Mouse (Mus musculus) erythroblast, embryonic 14.5 days (primary cell): ENCODE measurements around the gene Atxn1l. TPM values are rescaled to one million over a fixed set of nuclear protein-coding genes. Genes with fewer than 3 reads are reported as not detected.

Experiments used
- H3K27me3 ChIP-seq: 2 replicates; pipeline ENCODE4 v1.6.1; 2012; ENCODE audit warnings: inconsistent platforms; ENCODE audit not compliant: control insufficient read depth
- H3K36me3 ChIP-seq: 2 replicates; pipeline ENCODE4 v1.6.1; 2012; ENCODE audit warnings: mild to moderate bottlenecking, inconsistent platforms; ENCODE audit not compliant: control insufficient read depth
- H3K4me1 ChIP-seq: 2 replicates; pipeline ENCODE4 v1.6.1; 2012; ENCODE audit warnings: inconsistent platforms; ENCODE audit not compliant: control insufficient read depth
- H3K4me3 ChIP-seq: replicated peaks from 2 replicates; pipeline ENCODE3; 2012; ENCODE audit warnings: moderate library complexity, mild to moderate bottlenecking, inconsistent platforms
- H3K9me3 ChIP-seq: 2 replicates; pipeline ENCODE4 v1.6.1; 2012; ENCODE audit warnings: low read length, inconsistent platforms, mixed read lengths; ENCODE audit not compliant: control insufficient read depth
- GATA1 ChIP-seq: IDR thresholded peaks from 2 replicates; pipeline ENCODE4 v1.6.1; 2012; ENCODE audit warnings: low read length, inconsistent platforms, mixed read lengths
- TAL1 ChIP-seq: IDR thresholded peaks from 3 replicates; pipeline ENCODE4 v1.6.1; 2012; ENCODE audit warnings: low read length, inconsistent platforms, mixed read lengths
- polyA plus RNA-seq: library from polyadenylated mRNA; stranded (reverse); fragments of >175 nt; gene quantifications from 2 replicates; pipeline ENCODE4 v1.2.3, GENCODE M21; 2012

The Atxn1l gene
- polyA plus RNA-seq, 1 experiment: 1.3 TPM

DNA sequence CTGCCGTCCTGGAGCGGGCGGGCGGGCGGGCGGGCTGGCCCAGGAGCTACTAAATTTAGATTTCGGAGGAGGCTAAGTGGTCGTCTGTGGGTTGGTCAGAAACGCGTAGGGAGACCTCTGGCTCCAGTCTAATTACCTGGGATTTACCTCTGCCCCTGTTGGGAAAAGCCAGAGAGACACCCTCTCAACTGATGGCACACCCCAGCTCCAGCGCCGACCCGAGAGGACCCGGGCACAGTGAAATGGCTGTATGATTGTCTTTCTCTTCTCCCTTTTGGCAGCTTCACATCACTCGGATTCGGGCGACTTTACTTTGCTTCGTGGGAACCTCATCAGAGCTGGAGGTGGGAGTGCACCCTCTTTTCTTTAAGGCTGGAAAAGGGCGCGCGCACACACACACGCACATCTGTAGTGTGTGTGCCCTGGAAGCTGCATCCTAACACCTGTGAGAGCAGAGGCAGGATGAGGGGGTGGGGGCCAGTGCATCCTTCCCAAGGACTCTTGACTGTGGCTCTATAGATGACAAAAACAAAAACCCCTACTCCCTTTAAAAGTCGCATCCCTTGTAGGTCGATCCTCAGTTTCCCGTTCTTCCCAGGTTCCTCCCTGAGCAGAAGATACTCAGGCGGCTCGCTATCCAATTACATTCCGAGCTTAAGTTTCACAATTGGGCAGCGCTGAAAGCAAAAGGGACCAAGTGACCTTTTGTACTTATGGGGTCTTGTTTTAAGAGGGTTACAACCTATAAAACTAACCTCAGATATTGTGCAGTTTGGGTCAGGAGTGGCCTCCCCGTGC, 31.3 kb downstream of the Atxn1l start:
- Histone ChIP-seq H3K9me3 (no peaks in the 10 kb centered on the region), H3K27me3 (peaks cover 33% of the 10 kb centered on the region), H3K36me3 (peaks cover 38% of the 10 kb centered on the region), H3K4me3 (peak overlapping the region; percentile 86), H3K4me1 (peaks cover 34% of the 10 kb centered on the region)
- TF ChIP-seq GATA1 (no peak), TAL1 (no peak)

DNA sequence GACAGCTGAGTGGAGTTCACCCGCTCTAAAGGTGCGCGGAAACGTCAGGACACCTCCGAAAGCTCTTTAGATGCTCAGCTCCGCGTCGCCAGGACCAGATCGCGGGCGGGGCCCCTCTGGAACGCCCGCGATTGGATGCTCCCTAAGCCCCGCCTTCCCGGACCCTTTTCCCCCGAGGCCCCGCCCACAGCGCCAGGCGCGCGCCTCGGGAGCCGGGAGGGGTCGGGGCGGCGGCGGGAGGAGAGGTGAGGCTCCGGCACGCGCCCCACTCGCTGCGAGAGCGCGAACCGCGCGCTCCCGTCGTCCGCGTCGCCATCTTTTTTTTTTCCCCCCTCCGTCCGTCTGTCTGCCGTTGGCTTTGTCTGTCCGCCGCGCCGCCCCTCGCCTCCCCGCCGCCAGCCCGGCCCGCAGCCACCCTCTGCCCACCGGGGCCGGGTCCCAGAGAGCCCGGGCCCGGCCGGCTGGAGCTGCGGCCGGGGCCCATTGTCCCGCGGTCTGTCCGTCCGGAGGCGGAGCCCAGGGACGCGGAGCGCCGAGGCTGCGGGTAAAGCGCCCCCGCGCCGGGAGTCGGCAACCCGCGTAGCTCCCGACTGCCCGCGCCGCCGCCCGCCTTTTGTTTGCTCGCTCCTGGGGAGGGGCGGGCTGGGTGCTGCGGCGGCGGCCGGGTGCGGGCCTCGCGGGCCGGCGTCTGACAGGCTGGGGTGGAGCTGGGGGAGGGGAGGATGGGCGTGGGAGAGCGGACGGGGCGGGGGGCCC, 32.0 kb downstream of the Atxn1l start, which contains the start of gene Zfp821:
TSS of gene Zfp821 (plus strand) at position 227 of the 756 bp plus-strand sequence.
- peak within 1 kb of the TSS; percentile 86 for H3K4me3 ChIP-seq
- TF ChIP-seq GATA1: no peak
- TF ChIP-seq TAL1: no peak
- peaks cover 34% of the 10 kb centered on the region for H3K4me1 ChIP-seq
- no peaks in the 10 kb centered on the region for H3K9me3 ChIP-seq
- peaks cover 40% of the 10 kb centered on the region for H3K27me3 ChIP-seq
- peaks cover 31% of the 10 kb centered on the region for H3K36me3 ChIP-seq

DNA sequence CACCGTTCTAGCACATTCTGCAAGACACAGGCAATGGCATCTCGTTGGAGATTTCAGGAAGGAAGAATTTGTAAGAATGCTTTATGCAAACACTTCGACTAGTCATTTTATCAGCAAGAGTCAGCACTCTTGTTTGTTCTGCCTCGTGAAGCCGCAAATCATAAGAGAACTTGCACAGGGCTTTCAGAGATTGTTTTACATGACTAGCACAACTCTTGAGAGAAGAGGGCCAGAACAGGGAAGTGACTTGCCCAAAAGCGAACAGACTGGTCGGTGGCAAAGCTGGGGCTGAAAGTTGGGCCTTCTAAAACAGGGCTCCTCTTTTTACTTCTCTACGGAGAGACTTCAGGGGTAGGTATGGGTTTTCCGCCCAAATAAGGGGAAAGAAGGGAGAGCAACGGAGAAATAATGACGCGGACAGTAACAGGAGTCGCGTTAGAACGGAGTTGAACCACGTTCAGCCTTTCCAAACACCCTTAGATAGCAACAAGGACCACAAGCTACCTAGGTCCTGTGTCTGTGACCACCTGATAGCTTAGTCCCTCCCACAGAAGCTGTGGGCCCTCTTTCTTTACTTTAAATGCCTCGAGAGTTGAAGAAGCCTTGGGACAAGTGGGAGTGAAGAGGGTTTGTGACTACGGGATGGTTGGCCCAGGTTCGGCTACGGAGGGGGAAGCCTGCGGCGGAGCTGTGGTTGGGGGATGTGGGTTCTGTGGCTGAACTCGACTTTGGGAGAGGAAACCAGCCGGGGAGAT, 32.8 kb downstream of the Atxn1l start:
- peak overlapping the region; percentile 86 for H3K4me3 ChIP-seq
- H3K4me1 ChIP-seq: peaks cover 34% of the 10 kb centered on the region
- TF ChIP-seq GATA1 (no peak), TAL1 (no peak)
- H3K27me3 ChIP-seq: peaks cover 41% of the 10 kb centered on the region
- H3K36me3 ChIP-seq: peaks cover 23% of the 10 kb centered on the region
- H3K9me3 ChIP-seq: no peaks in the 10 kb centered on the region

DNA sequence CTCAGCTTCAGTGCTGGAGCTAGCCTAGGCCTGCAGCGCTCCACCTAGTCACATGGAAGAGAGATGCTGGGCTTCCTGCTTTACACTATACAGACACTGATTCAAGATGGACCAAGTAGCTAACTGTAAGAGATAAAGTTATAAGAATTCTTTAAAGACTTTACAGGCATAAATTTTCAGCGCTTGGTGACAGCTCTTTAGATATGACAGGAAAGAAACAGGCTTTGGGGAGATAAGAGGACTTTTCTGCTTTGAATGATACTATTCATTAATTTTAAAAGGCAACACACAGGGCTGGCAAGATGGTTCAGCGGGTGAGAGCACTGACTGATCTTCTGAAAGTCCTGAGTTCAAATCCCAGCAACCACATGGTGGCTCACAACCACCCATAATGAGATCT, 39.1 kb downstream of the Atxn1l start:
- Histone ChIP-seq H3K9me3 (no peaks in the 10 kb centered on the region), H3K36me3 (no peaks in the 10 kb centered on the region), H3K4me1 (peaks cover 9% of the 10 kb centered on the region), H3K4me3 (no peak overlapping the region), H3K27me3 (peaks cover 32% of the 10 kb centered on the region)
- TF ChIP-seq GATA1: no peak
- no peak for TF ChIP-seq TAL1

DNA sequence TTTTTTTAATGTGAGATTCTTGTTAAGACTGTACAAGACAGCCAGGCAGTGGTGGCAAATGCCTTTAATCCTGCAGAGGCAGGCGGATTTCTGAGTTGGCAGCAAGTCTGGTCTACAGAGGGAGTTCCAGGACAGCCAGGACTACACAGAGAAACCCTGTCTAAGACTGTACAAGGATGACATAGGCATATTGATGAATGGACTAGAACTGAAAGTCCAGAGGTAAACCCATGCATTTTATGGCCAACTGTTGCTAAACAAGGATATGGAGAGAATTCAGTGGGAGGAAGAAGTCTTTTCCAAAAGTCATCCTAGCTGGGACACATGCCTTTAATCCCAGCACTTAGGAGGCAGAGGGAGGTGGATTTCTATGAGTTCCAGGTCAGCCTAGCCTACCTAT, 39.8 kb downstream of the Atxn1l start:
- Histone ChIP-seq H3K27me3 (peaks cover 24% of the 10 kb centered on the region), H3K9me3 (no peaks in the 10 kb centered on the region), H3K36me3 (no peaks in the 10 kb centered on the region), H3K4me3 (no peak overlapping the region), H3K4me1 (peaks cover 11% of the 10 kb centered on the region)
- TF ChIP-seq GATA1: no peak
- no peak for TF ChIP-seq TAL1

DNA sequence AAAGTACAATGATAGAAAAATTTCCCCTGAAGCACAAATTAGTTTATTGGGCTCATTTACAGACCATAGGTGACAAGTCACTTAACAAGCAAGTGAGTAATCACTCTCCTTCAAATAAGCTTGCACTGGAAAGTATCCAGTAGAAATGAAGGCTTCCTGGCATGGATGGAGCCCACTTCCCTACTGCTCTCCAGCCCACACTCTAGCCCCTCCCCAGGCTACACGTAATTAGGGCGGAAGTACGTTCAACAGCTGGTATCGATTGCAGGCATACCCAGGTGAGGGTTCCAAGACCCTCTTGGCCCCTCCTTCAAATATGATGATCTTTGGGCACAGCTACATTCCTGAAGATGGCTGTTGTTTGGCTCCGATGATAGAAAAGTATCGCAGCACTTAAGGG, 43.4 kb downstream of the Atxn1l start:
- H3K4me1 ChIP-seq: peaks cover 32% of the 10 kb centered on the region
- peak overlapping the region; percentile 70 for H3K4me3 ChIP-seq
- TF ChIP-seq TAL1: no peak
- no peak for TF ChIP-seq GATA1
- peaks cover under 1% of the 10 kb centered on the region; the same call in 1 of the 2 replicates for H3K27me3 ChIP-seq
- H3K36me3 ChIP-seq: peaks cover 9% of the 10 kb centered on the region
- H3K9me3 ChIP-seq: no peaks in the 10 kb centered on the region

DNA sequence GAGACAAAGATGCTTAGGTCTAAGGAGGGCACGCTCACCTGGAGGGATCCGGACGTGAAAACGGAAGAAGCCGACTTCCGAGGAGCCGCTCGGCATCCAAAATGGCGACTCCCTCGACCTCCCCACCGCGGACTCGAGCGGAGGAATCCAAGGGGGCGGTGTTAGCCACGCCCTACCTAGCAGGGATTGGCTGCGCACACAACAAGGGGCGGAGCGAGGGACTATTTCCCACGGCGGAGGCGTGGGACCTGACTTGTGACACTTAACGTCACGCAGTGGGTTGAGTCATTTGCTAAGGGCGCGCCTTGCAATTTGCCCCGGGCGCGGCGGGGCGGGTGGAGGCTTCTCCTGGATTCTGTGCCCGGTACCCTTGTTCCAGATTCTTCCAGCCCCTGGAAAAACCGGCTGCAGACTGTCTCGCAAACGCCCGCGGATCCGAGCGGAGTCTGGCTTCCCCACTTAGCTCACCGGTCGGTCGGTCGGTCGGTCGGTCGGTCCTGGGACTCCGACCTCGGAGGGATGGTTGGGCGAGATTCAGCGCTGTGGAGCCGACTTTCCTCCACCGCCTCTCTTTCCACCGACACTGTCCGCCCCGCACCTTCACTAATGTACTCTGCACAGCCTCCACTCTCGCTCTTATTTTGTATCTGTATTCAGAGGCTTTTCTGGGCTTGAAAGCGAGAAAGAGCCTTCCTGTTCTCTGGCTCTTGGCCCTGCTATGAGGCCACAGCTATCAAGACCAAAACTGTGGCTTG, 44.2 kb downstream of the Atxn1l start, which contains the start of gene Ist1:
TSS of gene Ist1 (minus strand) at position 115 of the 755 bp plus-strand sequence.
- Histone ChIP-seq H3K4me1 (peaks cover 32% of the 10 kb centered on the region), H3K4me3 (peak within 1 kb of the TSS; percentile 70), H3K27me3 (no peaks in the 10 kb centered on the region), H3K9me3 (no peaks in the 10 kb centered on the region), H3K36me3 (peaks cover 11% of the 10 kb centered on the region)
- no peak for TF ChIP-seq GATA1

DNA sequence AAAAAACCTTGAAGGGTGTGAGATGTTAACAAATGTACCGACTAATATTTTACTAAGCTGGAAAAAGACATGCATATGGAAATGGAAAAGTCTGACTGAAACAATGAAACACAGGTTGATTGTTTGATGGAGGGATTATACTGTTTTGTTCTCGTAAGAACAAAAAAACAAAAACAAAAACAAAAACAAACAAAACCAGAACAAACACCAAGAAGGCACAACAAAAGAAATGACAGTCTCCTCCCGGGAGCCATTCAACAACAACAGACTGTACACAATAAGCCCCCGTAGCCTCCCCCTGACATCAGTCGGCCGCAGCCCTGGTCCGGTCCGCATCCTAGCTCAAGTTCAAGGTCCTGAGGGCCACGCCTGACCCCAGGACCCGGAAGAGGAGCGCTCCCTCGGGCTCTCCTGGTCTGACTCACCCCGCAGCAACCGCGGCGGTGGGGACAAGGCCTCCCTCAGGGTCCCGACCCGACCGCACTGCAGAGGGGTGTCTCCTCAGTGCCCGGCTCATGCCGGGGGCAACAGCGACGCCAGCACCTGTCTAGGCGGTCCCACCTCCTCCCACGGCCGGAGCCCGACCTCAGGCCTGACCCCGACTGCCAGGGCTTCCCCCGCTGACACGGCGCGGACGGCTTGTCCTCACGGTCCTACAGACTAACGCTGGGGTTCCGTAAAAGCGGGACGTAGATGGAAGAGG, 44.9 kb downstream of the Atxn1l start:
- peak overlapping the region; percentile 70 for H3K4me3 ChIP-seq
- H3K4me1 ChIP-seq: peaks cover 35% of the 10 kb centered on the region
- no peaks in the 10 kb centered on the region for H3K9me3 ChIP-seq
- no peaks in the 10 kb centered on the region for H3K27me3 ChIP-seq
- peaks cover 14% of the 10 kb centered on the region for H3K36me3 ChIP-seq
- TF ChIP-seq GATA1 (no peak), TAL1 (no peak)
